Mouse (Mus musculus) G1E (cell line): Measurements from ENCODE around the gene Gm9922. TPM values are rescaled to one million over a fixed set of nuclear protein-coding genes. Genes with fewer than 3 reads are reported as not detected.

Experiments
- ATAC-seq: 2 replicates; pipeline ENCODE4 v1.8.0; 2016; ENCODE audit warnings: mild to moderate bottlenecking; ENCODE audit not compliant: insufficient number of reproducible peaks, poor library complexity, low FRiP score, severe bottlenecking; ENCODE audit errors: extremely low read depth
- DNase-seq: peaks from one replicate; pipeline ENCODE4 v3.0.0; 2012; ENCODE audit warnings: low spot score
- H3K27me3 ChIP-seq: 2 replicates; pipeline ENCODE4 v1.6.1; 2012; ENCODE audit warnings: mild to moderate bottlenecking, low read length, inconsistent platforms; ENCODE audit not compliant: insufficient read depth
- H3K36me3 ChIP-seq: replicated peaks from 2 replicates; pipeline ENCODE3; 2012; ENCODE audit warnings: mild to moderate bottlenecking, inconsistent platforms
- H3K4me1 ChIP-seq: 2 replicates; pipeline ENCODE4 v1.6.1; 2012; ENCODE audit warnings: low read depth, low read length, inconsistent platforms, mixed read lengths; ENCODE audit not compliant: insufficient read depth
- H3K4me3 ChIP-seq: 2 replicates; pipeline ENCODE4 v1.5.1; 2012; ENCODE audit warnings: low read depth, mild to moderate bottlenecking, inconsistent platforms, low read length, moderate library complexity, mixed read lengths
- H3K9me3 ChIP-seq: replicated peaks from 2 replicates; pipeline ENCODE4 v1.6.1; 2012; ENCODE audit warnings: inconsistent platforms
- CTCF ChIP-seq: IDR thresholded peaks from 2 replicates; pipeline ENCODE4 v1.5.1; 2012; ENCODE audit warnings: low read depth, low read length, inconsistent platforms, mixed read lengths
- GATA1 ChIP-seq: IDR thresholded peaks from 2 replicates; pipeline ENCODE4 v1.6.1; 2012; ENCODE audit warnings: borderline replicate concordance, low read length, inconsistent platforms, mixed read lengths
- GATA2 ChIP-seq: IDR thresholded peaks from 2 replicates; pipeline ENCODE4 v1.6.1; 2012; ENCODE audit warnings: low read depth, low read length, inconsistent platforms, borderline replicate concordance
- POLR2AphosphoS5 ChIP-seq: IDR thresholded peaks from 2 replicates; pipeline ENCODE4 v1.6.1; 2012; ENCODE audit warnings: low read depth, low read length, inconsistent platforms; ENCODE audit not compliant: insufficient replicate concordance
- TAL1 ChIP-seq: conservative IDR thresholded peaks from 2 replicates; pipeline ENCODE4 v1.6.1; 2012; ENCODE audit warnings: low read depth, low read length, inconsistent platforms, mixed read lengths
- polyA plus RNA-seq: library from polyadenylated mRNA; stranded (reverse); fragments of >175 nt; gene quantifications from 2 replicates; pipeline ENCODE4 v1.2.3, GENCODE M21; 2012
- total RNA-seq, 2 experiments: library from RNA; stranded (forward) in 1 of 2; stranded (reverse) in 1 of 2; fragments of 200-1000 nt in 1 of 2; fragments of >200 nt in 1 of 2; fragmentation: Nextera tagmentation in 1 of 2; gene quantifications; 2 replicates each; pipeline ENCODE4 v1.2.3; 2014 to 2017

Gene Gm9922
- total and polyA plus RNA-seq, 3 experiments = not detected

GRCm38 (mm10) chr14:101746635-101747034, 17.0 kb upstream of the Gm9922 start:
- H3K4me3 ChIP-seq = no peak overlapping the region
- no peak for ATAC-seq
- H3K4me1 ChIP-seq = no peaks in the 10 kb centered on the region
- H3K27me3 ChIP-seq = no peaks in the 10 kb centered on the region
- DNase-seq = no peak
- H3K36me3 ChIP-seq = no peaks in the 10 kb centered on the region
- TF ChIP-seq TAL1 (no peak), POLR2AphosphoS5 (no peak)
- H3K9me3 ChIP-seq = peaks cover 27% of the 10 kb centered on the region

- Histone ChIP-seq H3K9me3 (peaks cover 27% of the 10 kb centered on the region), H3K36me3 (no peaks in the 10 kb centered on the region), H3K4me3 (no peak overlapping the region), H3K27me3 (no peaks in the 10 kb centered on the region), H3K4me1 (no peaks in the 10 kb centered on the region)
- TF ChIP-seq TAL1 (no peak), POLR2AphosphoS5 (no peak), CTCF (no peak), GATA2 (no peak), GATA1 (no peak)
- no peak for ATAC-seq
- no peak for DNase-seq
These were observed 7.9 kb upstream of the Gm9922 start for GRCm38 (mm10) chr14:101737501-101737900.

- Histone ChIP-seq H3K4me1 (no peaks in the 10 kb centered on the region), H3K27me3 (no peaks in the 10 kb centered on the region), H3K36me3 (no peaks in the 10 kb centered on the region), H3K9me3 (peaks cover 28% of the 10 kb centered on the region), H3K4me3 (no peak overlapping the region)
- no peak for TF ChIP-seq GATA1
- TF ChIP-seq GATA2 = no peak
- TF ChIP-seq TAL1 = no peak
- no peak for TF ChIP-seq POLR2AphosphoS5
- TF ChIP-seq CTCF = no peak
- DNase-seq (no peak), ATAC-seq (no peak)
These were observed 4.1 kb upstream of the Gm9922 start for GRCm38 (mm10) chr14:101733542-101734303.

DNA sequence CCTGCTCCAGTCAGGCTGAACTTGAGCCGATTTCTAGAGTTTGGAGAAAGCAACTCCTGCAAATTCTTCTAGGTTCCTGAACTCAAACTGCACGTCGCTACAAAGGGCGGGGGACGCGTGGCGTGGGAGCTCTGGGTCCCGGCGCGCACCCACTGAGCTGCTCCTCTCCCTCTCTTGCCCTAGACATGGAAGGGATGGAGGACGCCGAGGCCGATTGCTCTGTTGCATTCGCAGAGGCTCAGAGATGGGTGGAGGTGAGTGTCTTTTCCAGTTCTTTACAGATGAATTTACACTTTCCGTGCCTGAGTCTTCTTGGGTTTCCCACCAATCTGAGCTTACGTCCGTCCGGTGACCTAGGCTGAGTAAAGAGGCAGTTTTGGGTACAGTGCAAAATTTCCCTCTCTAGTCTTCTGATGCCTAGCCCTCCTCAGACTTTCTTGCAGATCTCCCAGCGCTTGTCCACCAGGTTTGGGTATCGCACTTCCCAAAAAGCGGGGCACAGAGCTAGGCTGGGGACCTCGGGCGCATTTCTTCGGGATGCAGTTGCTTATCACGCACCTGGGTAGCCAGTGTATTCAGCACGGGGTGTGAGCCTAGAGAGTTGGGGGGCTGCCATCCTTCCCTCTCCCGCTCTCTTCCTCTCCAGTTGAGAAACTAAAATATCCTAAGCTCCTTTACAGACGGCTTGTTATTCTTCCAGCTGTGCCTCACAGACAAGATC, 518 bp upstream of the Gm9922 start:
- no peaks in the 10 kb centered on the region for H3K4me1 ChIP-seq
- ATAC-seq (no peak), DNase-seq (no peak)
- TF ChIP-seq CTCF (no peak), POLR2AphosphoS5 (no peak), GATA1 (no peak), GATA2 (no peak), TAL1 (no peak)
- peaks cover 18% of the 10 kb centered on the region for H3K9me3 ChIP-seq
- no peaks in the 10 kb centered on the region for H3K27me3 ChIP-seq
- no peak overlapping the region; the same call in 1 of the 2 replicates for H3K4me3 ChIP-seq
- no peaks in the 10 kb centered on the region for H3K36me3 ChIP-seq

DNA sequence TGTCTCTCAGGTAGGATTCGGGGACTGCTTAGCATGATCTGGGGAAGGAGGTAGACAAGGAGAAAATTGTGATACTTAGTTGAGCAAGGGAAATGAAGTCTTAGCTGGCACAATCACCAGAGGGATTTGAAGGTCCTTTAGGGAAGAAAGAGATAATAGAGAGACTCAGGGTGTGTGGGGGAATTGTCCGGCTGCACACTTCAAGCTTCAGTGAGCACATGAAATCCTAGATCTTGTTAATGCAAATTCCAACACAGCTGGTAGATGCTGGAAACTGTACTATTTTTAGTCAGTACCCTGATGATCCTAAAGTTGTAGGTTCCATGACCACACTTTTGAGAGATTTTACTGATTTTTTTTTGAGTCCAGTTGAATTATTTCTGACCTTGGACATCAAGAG, 15.2 kb downstream of the Gm9922 start:
- H3K9me3 ChIP-seq = peaks cover 8% of the 10 kb centered on the region; the same call in 1 of the 2 replicates
- ATAC-seq = no peak
- TF ChIP-seq GATA1 = no peak
- TF ChIP-seq GATA2 = no peak
- no peak for TF ChIP-seq POLR2AphosphoS5
- no peak for TF ChIP-seq CTCF
- no peak for TF ChIP-seq TAL1
- no peaks in the 10 kb centered on the region for H3K27me3 ChIP-seq
- no peak overlapping the region for H3K4me3 ChIP-seq
- no peaks in the 10 kb centered on the region for H3K4me1 ChIP-seq
- no peak for DNase-seq
- no peaks in the 10 kb centered on the region for H3K36me3 ChIP-seq

DNA sequence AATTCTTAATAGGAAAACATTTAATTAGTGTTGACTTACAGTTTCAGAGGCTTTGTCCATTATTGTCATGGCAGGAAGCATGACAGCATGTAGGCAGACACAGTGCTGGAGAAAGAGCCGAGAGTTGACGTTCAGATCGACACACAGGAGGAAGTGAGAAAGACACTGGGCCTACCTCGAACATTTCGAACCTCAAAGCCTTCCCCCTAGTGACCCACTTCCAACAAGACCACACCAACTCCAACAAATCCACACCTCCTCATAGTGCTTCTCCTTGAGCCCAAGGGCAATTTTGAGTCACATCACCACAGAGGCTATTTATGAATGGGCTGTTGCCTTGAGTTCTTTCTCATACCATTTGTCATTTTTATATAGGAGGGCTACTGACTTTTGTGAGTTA, 22.5 kb downstream of the Gm9922 start:
- DNase-seq = no peak
- H3K4me1 ChIP-seq = no peaks in the 10 kb centered on the region
- TF ChIP-seq CTCF (no peak), POLR2AphosphoS5 (no peak), GATA1 (no peak), GATA2 (no peak), TAL1 (no peak)

More for the DNA sequence above, 22.5 kb downstream of the Gm9922 start:
- Histone ChIP-seq H3K27me3 (no peaks in the 10 kb centered on the region), H3K4me3 (no peak overlapping the region), H3K36me3 (no peaks in the 10 kb centered on the region), H3K9me3 (peaks cover 5% of the 10 kb centered on the region; the same call in 1 of the 2 replicates)
- ATAC-seq = no peak
